Mouse (Mus musculus) CD8-positive naive resting alpha-beta T cell, adult 2 months (primary cell): ENCODE data around the gene Nos3.
A peak's percentile ranks its signal among the peaks of the same experiment; 100 is the strongest.

Experiments used
- DNase-seq, 2 experiments: peaks; one replicate each; pipeline ENCODE4 v3.0.0; 2022; ENCODE audit warnings: low read depth in 2 of 2, low spot score in 2 of 2

Gene Nos3

GRCm38 (mm10) chr5:24343977-24344436 lies 20.6 kb upstream of the Nos3 start:
- DNase-seq, result no peak

GRCm38 (mm10) chr5:24344477-24345051 lies 20.0 kb upstream of the Nos3 start:
- DNase-seq, result peak; percentile 35 to 54

- DNase-seq, result no peak
Observed at GRCm38 (mm10) chr5:24346313-24346712, 18.3 kb upstream of the Nos3 start.

GRCm38 (mm10) chr5:24347186-24347875 lies 17.3 kb upstream of the Nos3 start:
- DNase-seq, result no peak

- DNase-seq, result peak; percentile 77 to 86
Observed at GRCm38 (mm10) chr5:24348128-24348527, 16.5 kb upstream of the Nos3 start.

GRCm38 (mm10) chr5:24348546-24348945 lies 16.1 kb upstream of the Nos3 start:
- no peak for DNase-seq

GRCm38 (mm10) chr5:24350073-24350472 lies 14.5 kb upstream of the Nos3 start:
- DNase-seq, result no peak

- no peak for DNase-seq
Observed at GRCm38 (mm10) chr5:24350531-24351250, 13.9 kb upstream of the Nos3 start.

GRCm38 (mm10) chr5:24351278-24351677 lies 13.3 kb upstream of the Nos3 start, which contains the start of gene Kcnh2:
Gene Kcnh2 (minus strand): TSS chr5:24351604.
- DNase-seq, result no peak

- DNase-seq, result peak in 1 of 2 experiments; percentile 23
Observed at GRCm38 (mm10) chr5:24351701-24352171, 12.9 kb upstream of the Nos3 start.

- DNase-seq, result no peak
Observed at GRCm38 (mm10) chr5:24352251-24352859, 12.3 kb upstream of the Nos3 start.

GRCm38 (mm10) chr5:24353327-24353726 lies 11.3 kb upstream of the Nos3 start:
- DNase-seq, result no peak

GRCm38 (mm10) chr5:24356764-24357163 lies 7.8 kb upstream of the Nos3 start:
- no peak for DNase-seq

- DNase-seq, result peak; percentile 53 to 70
Observed at GRCm38 (mm10) chr5:24357461-24357860, 7.1 kb upstream of the Nos3 start.

GRCm38 (mm10) chr5:24360792-24361454 lies 3.7 kb upstream of the Nos3 start:
- peak; percentile 73 to 85 for DNase-seq

GRCm38 (mm10) chr5:24363467-24363866 lies 1.1 kb upstream of the Nos3 start:
- DNase-seq, result no peak

GRCm38 (mm10) chr5:24364061-24364460 lies 549 bp upstream of the Nos3 start:
- DNase-seq, result no peak

- DNase-seq, result no peak
Observed at GRCm38 (mm10) chr5:24364963-24365362, 353 bp downstream of the Nos3 start.

- no peak for DNase-seq
Observed at GRCm38 (mm10) chr5:24365528-24365927, 918 bp downstream of the Nos3 start.

GRCm38 (mm10) chr5:24366426-24366825 lies 1.8 kb downstream of the Nos3 start:
- DNase-seq, result no peak

- no peak for DNase-seq
Observed at GRCm38 (mm10) chr5:24369767-24370166, 5.2 kb downstream of the Nos3 start.
